Mouse (Mus musculus): ENCODE data around the gene Ifngr2.

Gene Ifngr2

GRCm38 (mm10) chr16:91612525-91612924, 65.7 kb downstream of the Ifngr2 start:
- no peak for DNase-seq

GRCm38 (mm10) chr16:91614552-91614951, 67.7 kb downstream of the Ifngr2 start:
- no peak for DNase-seq
